Mouse (Mus musculus) frontal cortex, postnatal 10 days (tissue): ENCODE measurements around the gene Popdc2.

ENCODE experiments used
- DNase-seq, 2 experiments: peaks; one replicate each; pipeline ENCODE4 v3.0.0; 2022; ENCODE audit warnings: low spot score in 2 of 2, mixed read lengths in 1 of 2

Gene Popdc2

DNA sequence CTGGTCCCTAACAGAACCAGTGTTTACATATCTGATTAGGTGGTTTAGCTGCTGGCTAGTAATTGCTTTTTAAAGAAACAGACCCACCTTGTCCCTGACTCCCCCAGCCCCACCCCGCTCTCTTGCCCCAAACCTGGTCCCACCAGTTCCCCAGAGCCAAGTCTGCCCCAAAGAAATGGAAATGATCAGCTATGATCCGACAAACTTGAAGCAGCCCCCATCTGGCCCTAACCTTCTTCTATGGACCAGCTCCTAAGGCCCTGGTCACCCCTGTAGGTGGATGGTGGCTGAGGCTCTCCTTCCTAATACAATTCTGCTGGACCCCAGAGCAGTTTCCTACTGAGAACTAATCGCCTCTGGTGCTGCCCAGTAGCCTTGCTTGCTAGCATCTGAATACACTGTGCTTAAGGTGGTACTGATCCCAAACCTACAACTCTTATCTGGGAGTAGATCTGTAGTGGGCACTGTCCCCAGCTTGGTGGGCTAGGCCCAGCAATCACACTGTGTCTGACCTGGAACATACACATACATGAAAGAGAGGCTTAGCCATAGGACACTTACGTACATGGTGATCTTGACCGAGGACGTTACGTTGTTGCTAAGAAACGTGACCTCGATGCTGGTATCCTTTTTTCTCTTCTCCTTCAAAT lies 38.4 kb downstream of the Popdc2 start:
- no peak for DNase-seq

DNA sequence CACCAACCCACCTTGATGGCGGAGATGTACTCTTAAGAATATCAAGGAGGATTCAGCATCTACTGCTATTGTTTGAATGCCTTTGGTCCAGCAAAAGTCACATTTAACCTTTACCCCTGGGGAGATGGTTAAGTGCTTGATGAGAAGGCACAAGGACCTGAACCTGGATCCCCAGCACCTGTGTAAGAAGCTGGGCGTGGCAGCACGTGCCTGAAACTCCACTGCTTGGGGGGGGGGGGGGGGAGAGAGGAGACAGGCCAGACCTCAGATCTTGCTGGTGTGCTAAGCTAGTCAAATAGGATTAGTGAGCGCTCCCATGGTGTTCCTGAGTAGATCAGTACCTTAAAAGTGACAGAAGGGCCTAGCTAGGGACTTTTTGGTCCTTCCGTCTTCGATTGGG lies 39.5 kb downstream of the Popdc2 start:
- DNase-seq, result no peak

DNA sequence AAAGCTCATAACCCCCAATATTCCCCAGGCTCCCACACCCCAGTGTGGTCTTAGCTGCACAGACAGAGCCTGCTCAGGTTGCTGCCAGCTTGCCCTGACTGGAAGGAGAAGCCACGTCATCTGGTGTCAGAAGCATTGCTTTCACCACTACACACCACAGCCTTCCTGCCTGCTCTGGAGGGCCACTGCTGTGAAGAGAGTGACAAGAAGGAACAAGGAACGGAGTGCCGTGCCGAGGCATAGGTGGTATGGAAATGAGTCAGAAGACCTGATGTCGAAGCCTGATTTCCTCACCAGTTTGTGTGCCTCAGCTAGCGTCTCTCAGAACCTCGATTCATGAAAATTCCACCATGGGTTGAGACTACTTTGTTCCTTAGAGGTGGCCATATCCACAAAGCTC lies 41.6 kb downstream of the Popdc2 start:
- no peak for DNase-seq

DNA sequence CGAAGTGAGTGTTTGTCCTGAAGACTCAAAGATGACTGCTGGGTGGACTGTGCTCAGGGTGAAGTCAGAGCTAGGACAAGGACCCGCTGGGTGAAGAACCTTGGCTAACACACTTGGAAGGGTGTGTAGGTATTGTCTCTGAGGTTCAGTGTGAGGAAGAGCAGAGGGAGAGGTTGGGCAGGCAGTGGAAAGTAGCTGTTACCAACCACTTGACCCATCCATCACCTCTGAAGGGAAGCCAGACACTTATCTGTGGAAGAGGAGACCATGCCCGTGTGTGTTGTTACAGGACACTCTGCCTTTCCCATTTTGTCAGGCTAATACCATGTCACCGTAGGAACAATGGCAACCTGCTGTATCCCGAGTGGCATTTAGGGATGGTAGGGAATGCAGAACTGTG lies 44.3 kb downstream of the Popdc2 start:
- DNase-seq, result no peak

DNA sequence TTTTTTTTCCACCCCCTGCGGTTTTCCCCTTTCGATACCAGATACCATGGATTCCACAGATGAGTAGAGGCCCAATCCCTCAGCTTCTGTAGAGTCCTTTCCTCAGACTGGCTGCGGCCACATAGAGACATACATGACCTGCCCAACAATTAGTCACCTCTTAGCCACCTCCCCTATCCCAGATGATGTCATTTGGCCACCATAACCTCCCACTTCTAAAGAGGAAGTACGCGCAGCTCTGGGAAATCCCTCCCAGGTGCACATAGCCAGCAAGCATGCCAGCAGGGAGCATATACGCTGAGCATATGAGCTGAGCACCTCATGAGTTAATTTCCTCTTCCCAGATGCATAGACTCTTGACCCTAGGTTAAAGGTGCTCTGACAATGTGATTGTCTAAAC lies 44.7 kb downstream of the Popdc2 start:
- DNase-seq, result no peak

DNA sequence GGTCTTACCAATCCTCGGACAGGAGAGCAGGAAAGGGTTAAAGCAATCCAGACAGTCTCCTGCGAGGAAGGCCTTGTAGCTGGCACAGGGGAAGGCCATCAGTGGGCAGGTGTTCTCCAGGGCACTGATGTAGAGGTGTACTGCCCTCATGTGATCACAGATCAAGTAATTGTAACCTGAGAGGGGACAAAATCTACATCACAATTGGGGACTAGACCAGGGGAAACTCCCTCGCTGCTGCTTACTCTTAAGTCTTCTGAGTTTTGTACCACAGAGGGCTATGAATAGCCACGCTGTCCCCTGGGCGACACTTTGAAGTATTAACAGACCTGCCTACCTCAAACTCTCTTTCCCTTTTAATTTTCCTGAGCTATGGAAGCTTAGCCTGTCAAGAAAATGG lies 45.6 kb downstream of the Popdc2 start:
- no peak for DNase-seq

DNA sequence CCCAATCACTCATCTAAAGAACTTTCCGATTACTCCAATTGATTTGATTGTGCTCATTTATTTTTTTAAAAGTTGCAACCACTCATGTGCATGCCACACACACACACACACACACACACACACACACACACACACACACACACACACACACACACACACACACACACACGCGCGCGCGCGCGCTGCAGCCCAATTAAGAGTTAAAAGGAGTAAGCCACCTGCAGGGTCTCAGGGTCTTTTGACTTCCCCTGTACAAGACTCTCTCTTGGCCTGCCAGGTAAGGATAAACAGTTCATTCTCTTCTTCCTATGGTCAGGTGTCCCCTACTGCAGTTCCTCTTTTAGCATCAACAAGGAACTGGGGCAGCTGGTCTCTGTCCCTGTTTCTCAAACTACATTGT lies 46.4 kb downstream of the Popdc2 start:
- DNase-seq, result no peak

DNA sequence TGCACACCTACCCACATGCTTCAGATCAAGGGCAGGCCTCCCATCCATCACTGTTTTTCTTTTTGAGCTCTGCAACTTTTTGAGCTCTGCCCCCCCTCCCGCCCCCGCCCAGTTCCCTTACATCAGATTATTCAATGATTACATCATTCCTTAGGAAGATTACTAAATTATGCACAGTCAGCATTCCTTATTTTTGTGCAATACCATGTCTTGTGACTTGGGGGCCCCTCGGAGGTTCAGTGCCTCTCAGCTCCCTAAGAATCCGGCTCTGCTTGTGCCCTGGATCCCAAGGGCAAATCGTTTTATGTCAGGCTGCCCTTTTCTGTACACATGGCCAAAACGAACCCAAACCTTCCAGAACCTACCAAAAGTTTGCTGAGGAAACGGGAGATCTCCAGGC lies 52.9 kb downstream of the Popdc2 start:
- no peak for DNase-seq

DNA sequence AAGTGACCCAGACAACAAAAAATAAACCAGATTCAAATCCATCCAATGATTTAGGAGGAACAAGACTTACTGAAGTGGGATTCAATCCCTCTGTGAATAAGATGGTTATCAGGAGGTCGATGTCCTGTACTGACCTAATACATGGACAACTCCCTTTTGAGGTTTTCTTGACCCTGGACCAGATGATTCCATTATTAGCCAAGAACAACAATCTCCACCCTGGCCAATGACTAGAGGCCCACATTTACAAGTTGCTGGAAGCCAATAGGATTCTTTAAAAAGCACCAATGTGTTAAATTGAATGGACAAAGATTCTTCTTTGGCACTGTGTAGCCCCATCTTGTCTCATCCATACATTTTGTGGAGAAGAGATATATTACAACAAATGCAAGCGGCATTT lies 63.4 kb downstream of the Popdc2 start:
- DNase-seq, result no peak

DNA sequence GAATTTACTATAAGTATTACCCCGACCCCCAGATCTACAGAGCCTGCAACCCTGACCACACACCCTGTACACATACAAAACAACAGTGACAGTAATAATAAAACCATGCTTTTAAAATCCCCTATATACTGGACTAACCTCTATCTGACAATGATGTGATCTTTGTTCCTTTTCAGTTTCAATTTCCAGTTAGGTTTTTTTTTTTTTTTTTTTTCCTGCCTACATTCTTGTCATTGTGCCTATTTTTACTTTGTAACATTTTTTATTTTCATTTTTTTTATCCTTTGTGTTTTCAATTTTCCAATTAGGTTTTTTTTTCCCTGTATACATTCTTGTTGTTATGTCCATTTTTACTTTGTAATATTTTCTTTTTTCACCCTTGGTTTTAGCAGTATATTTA lies 63.8 kb downstream of the Popdc2 start:
- DNase-seq, result no peak
